Mouse (Mus musculus) ES-E14 (cell line): Measurements from ENCODE around the gene Tmem86b.

ENCODE experiments used
- HCFC1 ChIP-seq: IDR thresholded peaks from 2 replicates; pipeline ENCODE4 v1.6.1; 2012; ENCODE audit warnings: low read length, inconsistent platforms, borderline replicate concordance; ENCODE audit not compliant: insufficient read depth
- MAFK ChIP-seq: IDR thresholded peaks from 2 replicates; pipeline ENCODE4 v1.6.1; 2014; ENCODE audit warnings: mild to moderate bottlenecking, low read depth, low read length, inconsistent platforms; ENCODE audit not compliant: insufficient read depth
- ZC3H11A ChIP-seq: IDR thresholded peaks from 2 replicates; pipeline ENCODE4 v1.6.1; 2012; ENCODE audit warnings: low read depth, mild to moderate bottlenecking, inconsistent platforms, low read length, borderline replicate concordance
- ZNF384 ChIP-seq: IDR thresholded peaks from 2 replicates; pipeline ENCODE4 v1.6.1; 2012; ENCODE audit warnings: low read depth, low read length, inconsistent platforms

- TF ChIP-seq HCFC1 (no peak), ZNF384 (no peak), ZC3H11A (no peak), MAFK (no peak)
Measured at GRCm38 (mm10) chr7:4602969-4603368, 28.3 kb downstream of the Tmem86b start.
